Mouse (Mus musculus) lung, postnatal 0 days (tissue): ENCODE results near the gene Ech1.

ENCODE experiments used
- CTCF ChIP-seq: IDR thresholded peaks from 2 replicates; pipeline ENCODE4 v1.5.1; 2016; ENCODE audit warnings: antibody characterized with exemption, mild to moderate bottlenecking
- EP300 ChIP-seq: IDR thresholded peaks from 2 replicates; pipeline ENCODE4 v1.6.1; 2016; ENCODE audit warnings: antibody characterized with exemption, mild to moderate bottlenecking, control low read depth

GRCm38 (mm10) chr7:28823932-28824331, 1.1 kb upstream of the Ech1 start:
- TF ChIP-seq EP300 (no peak), CTCF (no peak)
